Mouse (Mus musculus) limb, embryonic 11.5 days (tissue): ENCODE measurements at regions not wholly inside any gene's neighbourhood (a gene's known extent, or its start where the extent isn't known, plus 50 kb on each side); places are given as distances from the start of the nearest gene placed in this dataset.

Experiments used
- ATAC-seq: fragments of 200-750 bp; cut with Nextera tagmentation; 2 replicates; pipeline ENCODE4 v1.8.0; 2017; ENCODE audit warnings: low read depth; ENCODE audit not compliant: insufficient number of reproducible peaks, low FRiP score, low TSS enrichment
- DNase-seq: peaks from one replicate; pipeline ENCODE4 v3.0.0-alpha.2; 2015; ENCODE audit warnings: low spot score
- H3K27ac ChIP-seq: fragments of 300-500 bp; sonication (generic); replicated peaks from 2 replicates; pipeline ENCODE4 v1.5.1; 2014; ENCODE audit warnings: low read depth, mild to moderate bottlenecking, low read length
- H3K27me3 ChIP-seq: fragments of 300-500 bp; sonication (generic); 2 replicates; pipeline ENCODE4 v1.6.1; 2014; ENCODE audit warnings: mild to moderate bottlenecking, low read length, mixed read lengths; ENCODE audit not compliant: control insufficient read depth, insufficient read depth
- H3K36me3 ChIP-seq: fragments of 300-500 bp; sonication (generic); 2 replicates; pipeline ENCODE4 v1.6.1; 2014; ENCODE audit warnings: mild to moderate bottlenecking, low read length, moderate library complexity, mixed read lengths; ENCODE audit not compliant: control insufficient read depth, insufficient read depth
- H3K4me1 ChIP-seq: fragments of 300-500 bp; sonication (generic); 2 replicates; pipeline ENCODE4 v1.6.1; 2014; ENCODE audit warnings: low read length, mixed read lengths; ENCODE audit not compliant: control insufficient read depth, insufficient read depth
- H3K4me2 ChIP-seq: fragments of 300-500 bp; sonication (generic); 2 replicates; pipeline ENCODE4 v1.6.1; 2014; ENCODE audit warnings: low read depth, mild to moderate bottlenecking, moderate library complexity; ENCODE audit not compliant: severe bottlenecking
- H3K4me3 ChIP-seq: fragments of 300-500 bp; sonication (generic); 2 replicates; pipeline ENCODE4 v1.5.1; 2014; ENCODE audit warnings: low read depth, low read length
- H3K9ac ChIP-seq: fragments of 300-500 bp; sonication (generic); 2 replicates; pipeline ENCODE4 v1.6.1; 2014; ENCODE audit warnings: mild to moderate bottlenecking, low read length
- H3K9me3 ChIP-seq: fragments of 300-500 bp; sonication (generic); 2 replicates; pipeline ENCODE4 v1.6.1; 2016; ENCODE audit warnings: low read length; ENCODE audit not compliant: control insufficient read depth
- WGBS: fragments of 180-500 bp; shearing (Covaris S2); extraction: QIAGEN DNeasy Blood & Tissue Kit; methylation state at CpG from one replicate; pipeline ENCODE4 v1.1.7; 2014; 5-methylcytosine and 5-hydroxymethylcytosine counted together

GRCm38 (mm10) chr1:122607309-122607708 is 1039.5 kb upstream of the Ddx18 start:
- Histone ChIP-seq H3K27ac (no peak overlapping the region), H3K9ac (no peak overlapping the region), H3K4me1 (no peaks in the 10 kb centered on the region), H3K9me3 (no peaks in the 10 kb centered on the region), H3K36me3 (no peaks in the 10 kb centered on the region), H3K4me2 (no peak overlapping the region), H3K4me3 (no peak overlapping the region), H3K27me3 (no peaks in the 10 kb centered on the region)
- ATAC-seq (no peak), DNase-seq (no peak)
- 68% methylated on average over 3 of the region's 3 CpGs for WGBS

DNA sequence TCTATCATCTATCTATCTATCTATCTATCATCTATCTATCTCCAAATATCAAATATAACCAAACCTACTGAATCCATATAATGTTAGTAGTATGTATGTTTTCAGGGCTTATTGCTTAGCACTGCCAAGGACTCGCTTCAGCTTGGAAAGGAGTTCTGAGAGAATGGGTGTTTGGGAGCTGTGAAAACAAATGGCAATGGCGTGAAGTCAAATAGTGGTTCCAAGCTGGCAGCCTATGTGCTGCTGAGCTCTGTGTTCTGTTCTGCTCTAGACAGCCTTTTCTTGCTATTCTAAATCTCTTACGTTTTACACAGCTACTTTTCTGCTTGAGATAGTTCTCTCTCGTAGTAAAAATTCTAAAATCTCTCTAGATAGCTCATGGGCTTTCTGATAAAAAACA is 1008.2 kb upstream of the Ddx18 start:
- no peak overlapping the region for H3K27ac ChIP-seq
- no peaks in the 10 kb centered on the region for H3K36me3 ChIP-seq
- H3K9ac ChIP-seq, result no peak overlapping the region
- no peak for ATAC-seq
- no peaks in the 10 kb centered on the region for H3K27me3 ChIP-seq
- DNase-seq, result no peak
- no peaks in the 10 kb centered on the region for H3K9me3 ChIP-seq
- 63% methylated on average over 4 of the region's 4 CpGs for WGBS
- H3K4me3 ChIP-seq, result no peak overlapping the region
- no peak overlapping the region for H3K4me2 ChIP-seq
- H3K4me1 ChIP-seq, result no peaks in the 10 kb centered on the region

GRCm38 (mm10) chr1:122551596-122551995 is 983.8 kb upstream of the Ddx18 start:
- no peak overlapping the region for H3K9ac ChIP-seq
- no peak overlapping the region for H3K4me2 ChIP-seq
- DNase-seq (no peak), ATAC-seq (no peak)
- H3K27me3 ChIP-seq, result no peaks in the 10 kb centered on the region
- H3K4me3 ChIP-seq, result no peak overlapping the region
- H3K9me3 ChIP-seq, result no peaks in the 10 kb centered on the region
- no peaks in the 10 kb centered on the region for H3K4me1 ChIP-seq
- 97% methylated on average over 1 of the region's 1 CpGs for whole genome bisulfite sequencing
- H3K27ac ChIP-seq, result no peak overlapping the region
- H3K36me3 ChIP-seq, result no peaks in the 10 kb centered on the region

DNA sequence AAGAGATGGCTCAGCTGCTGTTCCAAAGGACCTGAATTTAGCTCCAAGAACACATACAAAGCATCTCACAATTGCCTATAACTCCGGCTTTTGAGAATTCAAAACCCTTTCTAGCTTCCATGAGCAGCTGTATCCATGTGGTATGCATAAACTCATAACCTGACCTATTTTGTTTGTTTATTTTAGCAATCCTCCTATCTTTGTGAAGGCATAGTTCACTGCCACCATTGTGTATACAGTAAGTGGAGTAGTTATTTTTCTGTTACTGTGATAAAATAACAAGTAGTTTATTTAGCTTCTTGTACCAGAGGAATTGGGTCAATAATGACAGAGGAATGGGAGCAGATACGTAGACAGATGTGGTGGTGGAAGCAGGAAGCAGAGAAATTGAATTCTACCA is 941.8 kb upstream of the Ddx18 start:
- Histone ChIP-seq H3K9ac (no peak overlapping the region), H3K36me3 (no peaks in the 10 kb centered on the region), H3K9me3 (no peaks in the 10 kb centered on the region), H3K4me3 (no peak overlapping the region), H3K4me1 (no peaks in the 10 kb centered on the region), H3K27me3 (no peaks in the 10 kb centered on the region), H3K4me2 (no peak overlapping the region), H3K27ac (no peak overlapping the region)
- ATAC-seq (no peak), DNase-seq (no peak)
- WGBS, result 86% methylated on average over 2 of the region's 2 CpGs

- no peak overlapping the region for H3K27ac ChIP-seq
- H3K4me3 ChIP-seq, result no peak overlapping the region
- H3K4me2 ChIP-seq, result no peak overlapping the region
- H3K9me3 ChIP-seq, result no peaks in the 10 kb centered on the region
- no peaks in the 10 kb centered on the region for H3K27me3 ChIP-seq
- no peaks in the 10 kb centered on the region for H3K4me1 ChIP-seq
- WGBS, result 28% methylated on average over 4 of the region's 4 CpGs
- DNase-seq (no peak), ATAC-seq (no peak)
- H3K36me3 ChIP-seq, result no peaks in the 10 kb centered on the region
- no peak overlapping the region for H3K9ac ChIP-seq
Measured at GRCm38 (mm10) chr1:122501707-122502106, 933.9 kb upstream of the Ddx18 start.

- H3K36me3 ChIP-seq, result no peaks in the 10 kb centered on the region
- H3K4me2 ChIP-seq, result no peak overlapping the region
- H3K9me3 ChIP-seq, result no peaks in the 10 kb centered on the region
- DNase-seq (no peak), ATAC-seq (no peak)
- 78% methylated on average over 1 of the region's 1 CpGs for WGBS
- H3K27me3 ChIP-seq, result no peaks in the 10 kb centered on the region
- H3K27ac ChIP-seq, result no peak overlapping the region
- no peak overlapping the region for H3K4me3 ChIP-seq
- no peaks in the 10 kb centered on the region for H3K4me1 ChIP-seq
- H3K9ac ChIP-seq, result no peak overlapping the region
Measured at GRCm38 (mm10) chr1:122478003-122478402, 910.2 kb upstream of the Ddx18 start.

- no peaks in the 10 kb centered on the region for H3K27me3 ChIP-seq
- no peaks in the 10 kb centered on the region for H3K9me3 ChIP-seq
- H3K4me2 ChIP-seq, result no peak overlapping the region
- no peak overlapping the region for H3K9ac ChIP-seq
- H3K36me3 ChIP-seq, result no peaks in the 10 kb centered on the region
- DNase-seq (no peak), ATAC-seq (no peak)
- WGBS, result 74% methylated on average over 3 of the region's 3 CpGs
- H3K4me3 ChIP-seq, result no peak overlapping the region
- no peaks in the 10 kb centered on the region for H3K4me1 ChIP-seq
- H3K27ac ChIP-seq, result no peak overlapping the region
Measured at GRCm38 (mm10) chr1:122463931-122464330, 896.1 kb upstream of the Ddx18 start.

- H3K27me3 ChIP-seq, result no peaks in the 10 kb centered on the region
- ATAC-seq (no peak), DNase-seq (no peak)
- no peak overlapping the region for H3K27ac ChIP-seq
- no peak overlapping the region for H3K4me2 ChIP-seq
- no peaks in the 10 kb centered on the region for H3K36me3 ChIP-seq
- 84% methylated on average over 2 of the region's 2 CpGs for WGBS
- no peak overlapping the region for H3K4me3 ChIP-seq
- no peaks in the 10 kb centered on the region for H3K4me1 ChIP-seq
- H3K9me3 ChIP-seq, result no peaks in the 10 kb centered on the region
- H3K9ac ChIP-seq, result no peak overlapping the region
Measured at GRCm38 (mm10) chr1:122459056-122459455, 891.3 kb upstream of the Ddx18 start.

DNA sequence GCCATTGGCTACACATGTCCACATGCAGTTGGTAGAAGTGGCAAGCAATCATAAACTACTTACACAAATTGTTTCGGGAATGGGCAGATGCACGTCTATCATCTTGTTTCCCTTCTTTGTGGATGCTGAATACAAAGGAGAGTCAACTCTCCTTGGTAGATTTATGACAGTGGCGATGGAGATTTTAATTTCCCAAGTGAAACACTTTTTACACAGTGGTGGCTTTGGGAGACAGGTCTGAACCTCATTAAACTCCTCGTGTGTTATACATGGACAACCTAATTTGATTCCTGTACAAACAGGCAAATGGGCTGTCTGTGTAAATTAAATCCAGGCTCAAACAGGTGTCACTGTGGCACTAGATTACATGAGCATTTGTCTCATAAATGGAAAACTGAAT is 887.1 kb upstream of the Ddx18 start:
- ATAC-seq (no peak), DNase-seq (no peak)
- no peak overlapping the region for H3K9ac ChIP-seq
- H3K4me1 ChIP-seq, result no peaks in the 10 kb centered on the region
- H3K27me3 ChIP-seq, result no peaks in the 10 kb centered on the region
- 49% methylated on average over 4 of the region's 4 CpGs for WGBS
- no peak overlapping the region for H3K4me2 ChIP-seq
- H3K9me3 ChIP-seq, result no peaks in the 10 kb centered on the region
- no peaks in the 10 kb centered on the region for H3K36me3 ChIP-seq
- H3K4me3 ChIP-seq, result no peak overlapping the region
- no peak overlapping the region for H3K27ac ChIP-seq
